Mouse (Mus musculus) G1E-ER4 (cell line): ENCODE data around the gene Psmb11. TPM values are rescaled to one million over a fixed set of nuclear protein-coding genes. Genes with fewer than 3 reads are reported as not detected.

Source experiments
- GATA1 ChIP-seq: IDR thresholded peaks from one replicate; pipeline ENCODE4 v1.8.0; 2012; ENCODE audit warnings: low read length, inconsistent platforms
- polyA plus RNA-seq: library from polyadenylated mRNA; stranded (reverse); fragments of >175 nt; gene quantifications from 2 replicates; pipeline ENCODE4 v1.2.3, GENCODE M21; 2012

Gene Psmb11
- polyA plus RNA-seq = not detected in 2 replicates

DNA sequence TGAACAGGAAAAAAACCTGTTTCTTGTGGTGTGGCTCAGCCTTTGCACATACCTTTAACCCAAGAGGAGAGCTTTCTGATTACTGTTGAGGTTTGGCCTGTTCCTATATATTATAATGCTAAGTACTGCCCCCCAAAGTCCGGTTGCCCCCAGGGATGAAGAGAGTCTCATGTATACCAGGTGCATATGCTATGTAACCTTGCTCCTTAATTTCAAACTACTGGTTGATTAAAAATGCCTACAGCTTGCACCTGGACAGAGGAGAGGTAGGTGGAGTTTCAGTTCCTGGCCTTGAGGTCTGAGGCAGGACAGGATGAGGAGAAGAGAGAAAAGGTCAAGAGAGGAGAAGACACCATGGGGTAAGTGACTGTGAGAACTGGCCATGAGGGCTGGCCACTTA lies at the start of gene Psmb11:
Gene Psmb11, plus strand, starts transcription at position 301 of the 400 bp plus-strand sequence.
- TF ChIP-seq GATA1 = no peak

DNA sequence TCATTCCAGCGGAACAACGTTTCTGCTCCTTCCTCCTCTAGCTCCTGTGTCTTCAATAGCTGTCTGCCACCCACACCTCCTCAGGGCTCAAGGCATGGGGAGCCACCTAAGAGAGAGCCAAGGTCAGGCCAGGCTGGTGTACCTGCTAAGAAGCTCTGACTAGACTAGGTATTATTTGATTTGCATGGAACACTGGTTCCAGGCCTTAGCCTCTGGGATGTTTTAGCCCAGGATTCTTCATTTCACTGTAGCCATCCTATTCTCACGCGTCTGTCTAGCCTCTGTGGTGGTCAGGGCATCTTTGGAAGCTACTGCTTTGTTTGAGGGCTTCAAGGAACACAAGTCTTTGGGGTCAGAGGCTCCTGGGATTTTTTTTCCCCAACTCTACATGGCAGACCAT lies 49.1 kb upstream of the Psmb11 start:
- no peak for TF ChIP-seq GATA1

GRCm38 (mm10) chr14:54572790-54573736 lies 48.2 kb upstream of the Psmb11 start:
- TF ChIP-seq GATA1 = no peak

GRCm38 (mm10) chr14:54574253-54574652 lies 47.0 kb upstream of the Psmb11 start:
- TF ChIP-seq GATA1 = no peak

DNA sequence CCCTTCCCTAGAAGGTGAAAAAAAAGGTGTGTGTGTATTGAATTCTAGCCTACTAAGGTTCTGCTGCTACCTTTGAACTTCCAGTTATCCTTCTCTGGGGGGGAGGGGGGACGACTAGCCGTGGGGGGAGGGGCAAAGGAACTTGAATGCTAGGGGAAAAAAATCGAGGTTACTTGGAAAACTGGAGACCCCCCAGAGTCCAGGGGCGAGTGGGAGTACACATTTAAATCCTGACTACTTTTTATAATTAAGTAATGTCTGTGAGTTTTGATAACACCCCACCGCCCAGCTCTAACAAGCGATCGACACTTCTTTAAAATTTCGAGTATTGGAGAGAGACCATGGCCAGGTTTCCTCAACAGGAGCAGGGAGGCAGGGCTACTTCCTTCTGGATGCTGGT lies 46.2 kb upstream of the Psmb11 start:
- no peak for TF ChIP-seq GATA1

DNA sequence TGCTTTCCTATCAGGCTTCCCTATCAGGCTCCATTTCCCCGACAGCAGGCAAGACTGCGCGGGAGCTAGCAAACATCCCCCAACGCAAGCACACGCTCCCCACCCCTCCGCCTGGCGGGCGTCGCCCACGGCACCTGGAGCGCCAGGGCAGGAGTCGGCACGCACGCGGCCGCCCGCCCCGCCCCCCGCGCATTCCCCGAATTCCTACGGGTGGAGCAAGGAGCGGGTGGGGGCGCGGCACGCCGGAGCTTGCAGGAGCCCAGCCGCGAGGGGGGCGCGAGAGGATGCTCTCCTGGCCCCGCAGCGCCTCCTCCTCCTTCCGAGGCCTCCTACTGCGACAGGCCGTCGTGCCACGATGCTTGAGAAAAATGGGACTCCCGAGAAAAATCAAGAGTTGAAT lies 45.6 kb upstream of the Psmb11 start:
- TF ChIP-seq GATA1 = no peak

DNA sequence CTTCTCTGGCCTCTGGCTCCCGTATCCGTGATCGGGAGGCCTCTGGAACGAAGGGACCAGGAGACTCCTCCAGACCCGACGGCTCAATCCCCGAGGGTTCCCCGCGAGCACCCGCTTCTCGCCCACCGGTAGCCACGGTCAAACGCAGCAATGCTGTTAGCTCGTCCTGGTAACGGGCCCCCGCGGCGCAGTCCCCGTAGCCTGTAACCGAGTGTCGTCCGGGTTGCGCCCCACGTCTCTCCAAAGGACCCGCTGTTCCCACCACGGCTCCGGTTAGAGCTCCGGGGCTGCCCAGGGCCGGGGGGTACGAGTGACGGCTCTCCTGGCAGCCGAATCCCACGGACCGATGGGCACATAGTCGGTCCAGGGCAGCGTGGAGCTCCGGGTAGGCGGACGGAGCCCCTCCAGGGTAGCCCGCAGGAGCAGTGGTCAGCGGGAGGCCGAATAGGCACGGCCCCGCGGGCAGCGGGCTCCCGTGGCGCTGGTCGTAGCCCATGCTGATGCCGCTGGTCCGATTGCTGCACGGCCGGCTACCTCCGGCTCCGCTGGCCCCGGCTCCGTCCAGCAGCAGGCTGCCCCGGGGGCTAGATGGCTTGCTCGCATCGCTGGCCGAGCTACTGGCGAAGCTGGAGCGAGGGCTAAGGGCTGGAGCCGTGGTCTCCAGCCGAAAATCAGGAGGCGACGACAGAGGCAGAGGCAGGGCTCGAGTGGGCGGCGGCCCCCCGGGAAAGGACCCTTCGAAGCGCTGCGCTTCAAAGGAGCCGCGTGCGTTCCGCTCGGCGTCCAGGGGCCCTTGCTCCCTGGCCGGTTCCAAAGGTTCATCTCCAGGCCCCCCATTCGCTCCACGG lies 44.8 kb upstream of the Psmb11 start:
- TF ChIP-seq GATA1 = no peak

DNA sequence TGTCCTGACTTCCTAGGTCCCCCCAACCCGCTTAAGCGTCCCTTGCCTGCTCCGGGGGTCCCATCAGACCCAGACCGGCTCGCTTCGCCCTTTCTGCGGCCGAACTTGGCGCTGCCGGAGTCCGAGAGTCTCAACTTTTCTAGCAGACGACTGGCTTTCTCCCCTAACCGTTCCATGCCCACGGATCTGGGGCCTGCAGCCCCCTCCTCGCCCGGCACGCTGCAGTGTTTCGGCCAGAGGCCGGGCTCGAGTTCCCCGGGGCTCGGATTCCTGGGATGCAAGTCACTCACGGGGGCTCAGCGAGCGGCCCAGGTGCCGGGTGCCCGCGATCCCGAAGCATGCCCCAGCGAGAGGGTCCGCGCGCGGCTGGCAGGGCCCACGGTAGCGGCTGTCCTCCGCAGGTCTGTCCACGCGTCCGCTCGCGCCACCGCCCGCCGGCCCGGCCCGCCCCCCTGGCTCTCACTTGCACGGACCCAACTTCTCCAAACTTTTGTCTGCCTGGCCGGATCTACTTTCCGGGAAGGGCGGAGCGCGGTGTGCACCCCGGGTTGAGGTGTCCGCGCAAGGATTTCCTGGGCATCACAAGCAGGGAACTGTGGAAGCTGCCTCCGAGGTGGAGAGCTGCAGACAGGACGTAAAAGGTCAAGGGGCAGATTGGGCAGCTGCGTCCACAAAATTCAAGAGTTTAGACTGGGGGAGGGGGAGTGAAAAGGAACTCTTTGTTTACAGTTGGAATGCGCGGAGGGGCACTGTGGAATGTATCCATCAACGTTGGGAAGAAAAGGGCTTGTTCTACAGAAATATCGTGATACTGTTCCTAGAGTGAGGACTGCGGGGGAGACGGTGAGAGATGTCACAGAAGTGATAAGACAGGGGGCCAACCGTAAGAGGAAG lies 43.9 kb upstream of the Psmb11 start, which contains the start of gene Ajuba:
Gene Ajuba, minus strand, starts transcription at position 470 of the 894 bp plus-strand sequence.
- TF ChIP-seq GATA1 = no peak

DNA sequence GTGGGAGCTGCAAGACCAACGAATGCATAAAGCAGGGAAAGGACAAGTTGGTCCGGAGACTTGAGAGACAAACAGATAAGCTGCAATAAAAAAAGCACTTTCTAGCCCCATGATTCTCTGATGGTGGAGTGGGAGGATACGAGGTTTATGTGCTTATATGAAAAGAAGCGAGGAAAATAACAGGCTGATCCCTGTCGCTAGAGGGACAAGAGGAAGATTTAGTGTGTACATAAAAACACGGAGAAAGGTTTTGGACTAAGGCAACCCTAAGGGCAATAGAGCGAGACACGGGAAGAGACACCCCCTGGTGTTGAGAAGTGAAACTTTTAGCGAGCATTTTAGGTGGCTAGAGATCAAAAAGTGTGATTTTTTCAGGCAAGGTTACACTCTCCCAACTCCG lies 43.2 kb upstream of the Psmb11 start:
- TF ChIP-seq GATA1 = no peak

- no peak for TF ChIP-seq GATA1
These were observed 41.6 kb upstream of the Psmb11 start for GRCm38 (mm10) chr14:54579638-54580037.

DNA sequence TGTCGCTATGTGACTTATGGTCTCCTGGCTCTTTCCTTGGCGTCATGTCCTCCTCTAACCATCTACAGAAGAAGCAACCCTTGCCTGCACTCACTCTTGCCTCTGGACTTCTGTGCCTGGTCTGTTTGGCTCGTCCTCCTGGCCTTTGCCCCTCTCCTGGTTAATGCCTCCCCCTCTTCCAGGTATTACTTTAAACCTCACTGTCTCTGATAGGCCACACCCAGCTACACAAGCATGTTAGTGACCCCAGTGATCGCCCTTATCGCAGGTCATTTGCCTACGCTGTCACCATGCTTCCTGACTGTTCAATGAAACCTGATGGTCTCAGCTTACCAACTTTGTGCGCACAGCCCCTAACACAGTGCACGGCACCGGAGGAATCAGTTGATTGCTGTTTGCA lies 38.7 kb upstream of the Psmb11 start:
- TF ChIP-seq GATA1 = no peak

- TF ChIP-seq GATA1 = no peak
These were observed 37.4 kb upstream of the Psmb11 start for GRCm38 (mm10) chr14:54583681-54584338.

- TF ChIP-seq GATA1 = no peak
These were observed 30.2 kb upstream of the Psmb11 start for GRCm38 (mm10) chr14:54591056-54591455.

- TF ChIP-seq GATA1 = no peak
These were observed 28.8 kb upstream of the Psmb11 start for GRCm38 (mm10) chr14:54592319-54592934.

GRCm38 (mm10) chr14:54594055-54594454 lies 27.2 kb upstream of the Psmb11 start:
- no peak for TF ChIP-seq GATA1
